Mouse (Mus musculus): ENCODE results near the gene Pdcd5. TPM values are rescaled to one million over a fixed set of nuclear protein-coding genes. Genes with fewer than 3 reads are reported as not detected.

Pdcd5 gene
- polyA plus RNA-seq, 1 experiment from 2014 or later, result 323 TPM

DNA sequence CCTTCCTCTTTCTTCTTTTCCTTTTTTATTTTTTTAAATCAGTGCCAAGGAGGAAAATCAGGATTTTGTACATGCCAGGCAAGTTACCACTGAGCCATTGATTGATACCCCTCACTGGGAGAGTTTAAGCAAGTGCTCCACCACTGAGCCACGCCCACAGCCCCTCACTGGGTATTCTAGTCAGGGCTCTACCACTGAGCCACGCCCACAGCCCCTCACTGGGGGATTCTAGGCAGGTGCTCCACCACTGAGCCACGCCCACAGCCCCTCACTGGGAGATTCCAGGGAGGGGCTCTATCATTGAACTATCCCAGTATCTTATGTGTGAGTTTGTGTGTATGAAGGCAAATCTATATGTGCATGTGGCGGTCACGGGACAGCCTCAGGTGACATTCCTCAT lies 53.0 kb downstream of the Pdcd5 start:
- H3K9me3 ChIP-seq, result no peaks in the 10 kb centered on the region
- H3K4me1 ChIP-seq, result peaks cover 11% of the 10 kb centered on the region
- ATAC-seq (ENCODE audit: insufficient number of reproducible peaks, insufficient read depth, low FRiP score, low TSS enrichment), result no peak
- H3K27ac ChIP-seq, result no peak overlapping the region
- no peak overlapping the region for H3K9ac ChIP-seq
- no peaks in the 10 kb centered on the region for H3K27me3 ChIP-seq
- WGBS, result 91% methylated on average over 5 of the region's 5 CpGs
- no peak overlapping the region for H3K4me3 ChIP-seq
- H3K4me2 ChIP-seq (replicated peaks), result no peak overlapping the region
- peaks cover 35% of the 10 kb centered on the region for H3K36me3 ChIP-seq

Other genes with a start within 250 kb of the Pdcd5 start
- 0.29 and 0.45 TPM in 2 replicates for gene Slc7a9, start 198.7 kb downstream of the Pdcd5 start, polyA plus RNA-seq (2016; fragmentation: Nextera tagmentation; extraction: Ambion mirVana)
- 0.22 and 0.80 TPM in 2 replicates for gene Tdrd12, start 109.8 kb downstream of the Pdcd5 start, polyA plus RNA-seq (2016; fragmentation: Nextera tagmentation; extraction: Ambion mirVana)
- gene Nudt19, start 91.2 kb downstream of the Pdcd5 start, polyA plus RNA-seq (2016; fragmentation: Nextera tagmentation; extraction: Ambion mirVana), result 45.6 and 48.9 TPM in 2 replicates
- gene Rgs9bp, start 61.9 kb downstream of the Pdcd5 start, polyA plus RNA-seq (2016; fragmentation: Nextera tagmentation; extraction: Ambion mirVana), result 0.09 and 0.20 TPM in 2 replicates
- 41.2 and 41.6 TPM in 2 replicates for gene Ankrd27, start 61.3 kb downstream of the Pdcd5 start, polyA plus RNA-seq (2016; fragmentation: Nextera tagmentation; extraction: Ambion mirVana)
- 39.9 and 47.4 TPM in 2 replicates for gene Dpy19l3, start 106.9 kb upstream of the Pdcd5 start, polyA plus RNA-seq (2016; fragmentation: Nextera tagmentation; extraction: Ambion mirVana)
- gene Zfp507, start 155.5 kb upstream of the Pdcd5 start, polyA plus RNA-seq (2016; fragmentation: Nextera tagmentation; extraction: Ambion mirVana), result 27.7 and 29.7 TPM in 2 replicates